Mouse (Mus musculus) lung, postnatal 0 days (tissue): ENCODE results near the gene Cars. TPM values are rescaled to one million over a fixed set of nuclear protein-coding genes. Genes with fewer than 3 reads are reported as not detected.

ENCODE experiments used
- ATAC-seq: fragments of 200-750 bp; cut with Nextera tagmentation; 2 replicates; pipeline ENCODE4 v1.8.0; 2017; ENCODE audit warnings: moderate library complexity
- DNase-seq: peaks from one replicate; pipeline ENCODE4 v3.0.0-alpha.2; 2016; ENCODE audit warnings: low spot score
- H3K27ac ChIP-seq: fragments of 300-500 bp; sonication (generic); 2 replicates; pipeline ENCODE4 v1.5.1; 2014; ENCODE audit warnings: antibody characterized with exemption, mild to moderate bottlenecking, low read length, mixed read lengths
- H3K27me3 ChIP-seq: fragments of 300-500 bp; sonication (generic); replicated peaks from 2 replicates; pipeline ENCODE4 v1.6.1; 2014; ENCODE audit warnings: low read length, mixed read lengths; ENCODE audit not compliant: insufficient read depth
- H3K36me3 ChIP-seq: fragments of 300-500 bp; sonication (generic); 2 replicates; pipeline ENCODE4 v1.6.1; 2014; ENCODE audit warnings: low read length, mixed read lengths; ENCODE audit not compliant: insufficient read depth
- H3K4me1 ChIP-seq: fragments of 300-500 bp; sonication (generic); 2 replicates; pipeline ENCODE4 v1.6.1; 2014; ENCODE audit warnings: antibody characterized with exemption, low read depth, low read length, mixed read lengths; ENCODE audit not compliant: insufficient read depth
- H3K4me2 ChIP-seq: fragments of 300-500 bp; sonication (generic); replicated peaks from 2 replicates; pipeline ENCODE4 v1.6.1; 2014; ENCODE audit warnings: low read depth, mild to moderate bottlenecking, low read length, moderate library complexity, mixed read lengths
- H3K4me3 ChIP-seq: fragments of 300-500 bp; sonication (generic); 2 replicates; pipeline ENCODE4 v1.5.1; 2014; ENCODE audit warnings: low read depth, low read length
- H3K9ac ChIP-seq: fragments of 300-500 bp; sonication (generic); replicated peaks from 2 replicates; pipeline ENCODE4 v1.6.1; 2014; ENCODE audit warnings: low read depth, mild to moderate bottlenecking
- H3K9me3 ChIP-seq: fragments of 300-500 bp; sonication (generic); 2 replicates; pipeline ENCODE4 v1.6.1; 2016; ENCODE audit warnings: low read length, mixed read lengths
- CTCF ChIP-seq: IDR thresholded peaks from 2 replicates; pipeline ENCODE4 v1.5.1; 2016; ENCODE audit warnings: antibody characterized with exemption, mild to moderate bottlenecking
- EP300 ChIP-seq: IDR thresholded peaks from 2 replicates; pipeline ENCODE4 v1.6.1; 2016; ENCODE audit warnings: antibody characterized with exemption, mild to moderate bottlenecking, control low read depth
- WGBS: fragments of 180-500 bp; shearing (Covaris S2); extraction: QIAGEN DNeasy Blood & Tissue Kit; methylation state at CpG from one replicate; pipeline ENCODE4 v1.1.7; 2014; 5-methylcytosine and 5-hydroxymethylcytosine counted together
- polyA plus RNA-seq: library from polyadenylated mRNA; unstranded; fragments of >200 nt; fragmentation: Nextera tagmentation; extraction: Ambion mirVana; gene quantifications from 2 replicates; pipeline ENCODE4 v1.2.1, GENCODE M21; 2015

The Cars gene
- polyA plus RNA-seq, 1 experiment from 2014 or later, result 24.4 TPM

- no peak for ATAC-seq
- TF ChIP-seq CTCF (no peak), EP300 (no peak)
- H3K36me3 ChIP-seq, result no peaks in the 10 kb centered on the region; the same call in 1 of the 2 replicates
- H3K27me3 ChIP-seq, result no peaks in the 10 kb centered on the region
- H3K27ac ChIP-seq, result no peak overlapping the region
- no peak overlapping the region for H3K9ac ChIP-seq
- no peak overlapping the region for H3K4me2 ChIP-seq
- H3K9me3 ChIP-seq, result no peaks in the 10 kb centered on the region
- H3K4me3 ChIP-seq, result no peak overlapping the region
- peaks cover 2% of the 10 kb centered on the region; the same call in 1 of the 2 replicates for H3K4me1 ChIP-seq
- DNase-seq, result no peak
- 52% methylated on average over 5 of the region's 5 CpGs for WGBS
These were observed 5.0 kb downstream of the Cars start for GRCm38 (mm10) chr7:143594865-143595264.

- Histone ChIP-seq H3K4me1 (no peaks in the 10 kb centered on the region), H3K27ac (no peak overlapping the region), H3K4me3 (no peak overlapping the region), H3K36me3 (peaks cover 11% of the 10 kb centered on the region), H3K9ac (no peak overlapping the region), H3K9me3 (no peaks in the 10 kb centered on the region), H3K27me3 (no peaks in the 10 kb centered on the region), H3K4me2 (no peak overlapping the region)
- DNase-seq (no peak), ATAC-seq (no peak)
- WGBS, result 91% methylated on average over 10 of the region's 10 CpGs
- TF ChIP-seq CTCF (no peak), EP300 (no peak)
These were observed 7.6 kb downstream of the Cars start for GRCm38 (mm10) chr7:143592255-143592654.

GRCm38 (mm10) chr7:143588006-143588405, 11.9 kb downstream of the Cars start:
- WGBS, result 84% methylated on average over 4 of the region's 4 CpGs

GRCm38 (mm10) chr7:143587586-143587985, 12.3 kb downstream of the Cars start:
- H3K9me3 ChIP-seq, result no peaks in the 10 kb centered on the region
- no peak for DNase-seq
- TF ChIP-seq CTCF (no peak), EP300 (no peak)
- H3K27ac ChIP-seq, result no peak overlapping the region
- H3K4me3 ChIP-seq, result no peak overlapping the region
- no peaks in the 10 kb centered on the region for H3K27me3 ChIP-seq
- H3K36me3 ChIP-seq, result peaks cover 34% of the 10 kb centered on the region
- no peak overlapping the region for H3K4me2 ChIP-seq
- H3K9ac ChIP-seq, result no peak overlapping the region
- ATAC-seq, result no peak
- no peaks in the 10 kb centered on the region for H3K4me1 ChIP-seq
- 88% methylated on average over 5 of the region's 5 CpGs for WGBS

More at GRCm38 (mm10) chr7:143588006-143588405, 11.9 kb downstream of the Cars start:
- ATAC-seq, result no peak
- Histone ChIP-seq H3K27ac (no peak overlapping the region), H3K4me2 (no peak overlapping the region), H3K9me3 (no peaks in the 10 kb centered on the region), H3K4me1 (no peaks in the 10 kb centered on the region), H3K9ac (no peak overlapping the region), H3K36me3 (peaks cover 32% of the 10 kb centered on the region), H3K27me3 (no peaks in the 10 kb centered on the region), H3K4me3 (no peak overlapping the region)
- no peak for TF ChIP-seq EP300
- TF ChIP-seq CTCF, result no peak
- no peak for DNase-seq

GRCm38 (mm10) chr7:143583956-143584355, 15.9 kb downstream of the Cars start:
- Histone ChIP-seq H3K4me2 (no peak overlapping the region), H3K4me1 (no peaks in the 10 kb centered on the region), H3K36me3 (peaks cover 40% of the 10 kb centered on the region), H3K4me3 (no peak overlapping the region), H3K9ac (no peak overlapping the region), H3K9me3 (no peaks in the 10 kb centered on the region), H3K27me3 (no peaks in the 10 kb centered on the region), H3K27ac (no peak overlapping the region)
- ATAC-seq (no peak; the same call in 1 of the 2 replicates), DNase-seq (peak; percentile 74)
- TF ChIP-seq CTCF (peak; percentile 90), EP300 (no peak)
- WGBS, result 22% methylated on average over 3 of the region's 3 CpGs

GRCm38 (mm10) chr7:143583025-143583424, 16.9 kb downstream of the Cars start:
- ATAC-seq, result no peak
- Histone ChIP-seq H3K27ac (no peak overlapping the region), H3K9ac (no peak overlapping the region), H3K27me3 (no peaks in the 10 kb centered on the region), H3K36me3 (peaks cover 36% of the 10 kb centered on the region), H3K9me3 (no peaks in the 10 kb centered on the region), H3K4me1 (no peaks in the 10 kb centered on the region), H3K4me3 (no peak overlapping the region), H3K4me2 (no peak overlapping the region)
- 87% methylated on average over 5 of the region's 5 CpGs for WGBS
- TF ChIP-seq EP300, result no peak
- DNase-seq, result no peak

- TF ChIP-seq CTCF (no peak), EP300 (no peak)
- H3K36me3 ChIP-seq, result peaks cover 32% of the 10 kb centered on the region
These were observed 24.1 kb downstream of the Cars start for GRCm38 (mm10) chr7:143575751-143576150.

More at GRCm38 (mm10) chr7:143575751-143576150, 24.1 kb downstream of the Cars start:
- no peaks in the 10 kb centered on the region for H3K27me3 ChIP-seq
- H3K4me2 ChIP-seq, result no peak overlapping the region
- no peak overlapping the region for H3K27ac ChIP-seq
- DNase-seq, result no peak
- no peaks in the 10 kb centered on the region for H3K9me3 ChIP-seq
- no peak overlapping the region for H3K4me3 ChIP-seq
- no peak for ATAC-seq
- H3K4me1 ChIP-seq, result no peaks in the 10 kb centered on the region
- 92% methylated on average over 11 of the region's 11 CpGs for WGBS
- no peak overlapping the region for H3K9ac ChIP-seq
